Mouse (Mus musculus): Measurements from ENCODE around the gene Lrmda. TPM values are rescaled to one million over a fixed set of nuclear protein-coding genes. Genes with fewer than 3 reads are reported as not detected.
A peak's percentile ranks its signal among the peaks of the same experiment; 100 is the strongest.

The Lrmda gene
- polyA plus RNA-seq, 1 experiment from 2014 or later: 0.60 TPM

DNA sequence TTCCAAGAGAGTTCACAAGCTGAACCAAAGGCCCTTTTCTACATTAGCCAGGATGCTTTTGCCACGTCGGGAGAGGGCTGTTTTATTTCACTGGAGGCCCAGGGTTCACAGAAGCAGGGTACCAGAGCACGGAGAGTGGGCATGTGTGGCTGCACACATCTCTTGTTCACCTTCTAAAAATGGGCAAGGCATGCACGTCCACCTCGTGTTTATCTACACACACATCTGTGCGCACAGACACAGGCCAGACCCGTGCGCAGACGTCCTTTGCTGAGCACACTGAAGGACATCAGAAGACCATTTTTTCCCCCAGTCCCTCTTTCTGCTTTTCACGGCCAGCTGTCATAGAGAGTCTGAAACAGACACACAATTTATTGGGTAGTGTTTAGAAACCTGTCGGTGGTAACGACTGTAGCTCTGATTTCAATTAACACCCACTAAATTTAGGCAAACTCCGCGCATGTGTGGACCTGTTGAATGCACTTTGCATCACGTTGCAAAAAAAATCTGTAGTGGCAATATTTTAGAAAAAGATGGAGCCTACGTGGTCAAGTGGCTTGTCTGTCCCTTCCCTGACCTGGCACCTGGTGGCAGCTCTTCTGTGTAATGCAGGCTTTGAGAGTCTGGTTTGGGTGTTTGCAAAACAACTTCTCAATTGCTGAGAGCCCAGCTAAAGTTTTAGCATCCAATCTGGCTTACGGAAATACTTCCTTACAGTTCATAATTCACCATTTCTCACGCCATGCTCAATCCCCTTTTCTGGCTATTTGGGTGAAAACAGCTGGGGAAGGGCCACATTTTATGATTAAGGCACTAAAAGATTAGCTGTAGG, 28.8 kb downstream of the Lrmda start:
- ATAC-seq (ENCODE audit: extremely low read depth, insufficient number of reproducible peaks, low FRiP score, low TSS enrichment): no peak
- Histone ChIP-seq H3K4me2 (no peak overlapping the region), H3K4me3 (no peak overlapping the region), H3K9me3 (no peaks in the 10 kb centered on the region), H3K27me3 (replicated peaks) (peaks cover 8% of the 10 kb centered on the region; the same call in 1 of the 2 replicates), H3K27ac (replicated peaks) (no peak overlapping the region), H3K9ac (no peak overlapping the region), H3K4me1 (peaks cover 48% of the 10 kb centered on the region), H3K36me3 (no peaks in the 10 kb centered on the region)
- WGBS: 45% methylated on average over 18 of the region's 18 CpGs

DNA sequence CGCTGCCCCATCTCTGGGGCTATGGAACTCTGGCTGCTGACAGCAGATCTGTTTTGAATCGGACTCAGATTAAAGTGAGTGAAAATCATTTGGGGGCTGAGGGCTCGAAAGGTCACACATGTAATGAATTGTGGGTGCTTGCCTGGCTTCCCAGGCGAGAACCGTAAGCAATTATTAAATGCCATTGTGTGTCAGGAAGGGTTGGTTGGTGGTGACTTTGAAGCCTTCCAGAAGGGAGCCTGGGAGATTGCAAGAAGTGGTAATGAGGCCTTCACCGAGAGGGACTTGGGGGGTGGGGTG, 29.3 kb downstream of the Lrmda start:
- no peak for ATAC-seq (ENCODE audit: extremely low read depth, insufficient number of reproducible peaks, low FRiP score, low TSS enrichment)
- Histone ChIP-seq H3K36me3 (no peaks in the 10 kb centered on the region), H3K4me1 (peaks cover 48% of the 10 kb centered on the region), H3K4me3 (no peak overlapping the region), H3K9ac (no peak overlapping the region), H3K27ac (replicated peaks) (no peak overlapping the region), H3K9me3 (no peaks in the 10 kb centered on the region), H3K27me3 (replicated peaks) (peaks cover 12% of the 10 kb centered on the region), H3K4me2 (no peak overlapping the region; the same call in 1 of the 2 replicates)
- 46% methylated on average over 6 of the region's 6 CpGs for WGBS

DNA sequence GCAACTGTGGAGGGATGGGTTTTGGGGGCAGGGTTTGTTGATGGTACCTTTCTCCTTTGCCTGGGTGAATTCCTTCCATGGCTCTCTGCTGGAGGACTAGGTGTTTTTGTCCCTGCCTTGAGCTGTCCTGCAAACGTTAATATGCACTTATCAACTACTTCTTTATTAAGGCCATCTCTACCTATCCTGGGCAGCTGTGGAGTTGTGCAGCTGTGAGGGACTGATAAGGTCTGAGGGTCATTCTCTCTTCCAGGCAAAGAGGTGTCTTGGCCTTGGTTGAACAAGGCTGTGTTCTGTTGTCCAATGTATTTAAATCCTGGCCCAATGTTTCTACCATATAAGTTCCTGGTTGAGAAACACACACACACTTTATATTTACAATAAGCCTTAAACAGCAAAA, 29.8 kb downstream of the Lrmda start:
- H3K4me3 ChIP-seq: no peak overlapping the region
- H3K27me3 ChIP-seq (replicated peaks): peaks cover 16% of the 10 kb centered on the region
- no peaks in the 10 kb centered on the region for H3K36me3 ChIP-seq
- H3K9me3 ChIP-seq: no peaks in the 10 kb centered on the region
- H3K9ac ChIP-seq: no peak overlapping the region
- WGBS: 17% methylated on average over 1 of the region's 1 CpGs
- H3K27ac ChIP-seq (replicated peaks): no peak overlapping the region
- no peak for ATAC-seq (ENCODE audit: extremely low read depth, insufficient number of reproducible peaks, low FRiP score, low TSS enrichment)
- no peak overlapping the region; the same call in 1 of the 2 replicates for H3K4me2 ChIP-seq
- H3K4me1 ChIP-seq: peaks cover 48% of the 10 kb centered on the region

DNA sequence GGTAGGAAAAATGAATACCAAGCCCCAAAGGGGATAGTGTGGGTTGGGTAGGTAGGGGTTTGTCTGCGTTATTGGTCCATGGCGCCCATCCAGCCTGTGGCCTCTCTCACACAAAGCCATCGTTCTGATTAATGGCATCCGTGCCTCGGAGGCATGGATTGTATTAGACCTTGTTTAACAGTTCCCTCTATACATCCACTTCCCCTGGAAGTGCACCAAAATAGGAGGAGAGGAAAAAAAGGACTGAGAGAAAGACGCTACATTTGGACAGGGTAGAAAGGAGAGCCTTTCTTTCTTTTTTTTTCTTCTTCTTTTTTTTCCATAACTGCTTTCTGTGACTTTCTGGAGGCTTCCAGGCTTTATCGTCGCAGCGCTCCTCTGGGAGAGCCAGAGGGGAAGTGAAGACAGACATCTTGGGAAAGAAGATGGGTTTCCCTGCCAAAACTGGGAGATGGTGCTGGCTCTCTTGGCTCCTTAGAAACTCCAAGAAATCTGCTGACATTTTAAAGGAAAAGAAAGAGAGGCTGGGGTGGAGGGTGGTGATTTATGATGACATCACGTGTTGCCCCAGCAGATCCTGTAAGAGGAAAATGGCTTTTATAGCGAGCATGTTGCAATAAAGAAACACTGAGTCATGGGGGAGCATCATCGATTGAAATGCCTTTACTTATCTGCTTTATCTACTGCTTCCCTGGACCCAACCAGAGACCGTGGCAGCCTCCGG, 32.6 kb downstream of the Lrmda start:
- no peak overlapping the region for H3K27ac ChIP-seq (replicated peaks)
- WGBS: 62% methylated on average over 14 of the region's 14 CpGs
- H3K4me3 ChIP-seq: no peak overlapping the region
- no peak overlapping the region for H3K9ac ChIP-seq
- H3K4me1 ChIP-seq: peaks cover 53% of the 10 kb centered on the region
- H3K27me3 ChIP-seq (replicated peaks): peaks cover 36% of the 10 kb centered on the region
- H3K4me2 ChIP-seq: peak overlapping the region; percentile 9; the same call in 1 of the 2 replicates
- no peaks in the 10 kb centered on the region for H3K9me3 ChIP-seq
- H3K36me3 ChIP-seq: no peaks in the 10 kb centered on the region
- ATAC-seq (ENCODE audit: extremely low read depth, insufficient number of reproducible peaks, low FRiP score, low TSS enrichment): no peak

DNA sequence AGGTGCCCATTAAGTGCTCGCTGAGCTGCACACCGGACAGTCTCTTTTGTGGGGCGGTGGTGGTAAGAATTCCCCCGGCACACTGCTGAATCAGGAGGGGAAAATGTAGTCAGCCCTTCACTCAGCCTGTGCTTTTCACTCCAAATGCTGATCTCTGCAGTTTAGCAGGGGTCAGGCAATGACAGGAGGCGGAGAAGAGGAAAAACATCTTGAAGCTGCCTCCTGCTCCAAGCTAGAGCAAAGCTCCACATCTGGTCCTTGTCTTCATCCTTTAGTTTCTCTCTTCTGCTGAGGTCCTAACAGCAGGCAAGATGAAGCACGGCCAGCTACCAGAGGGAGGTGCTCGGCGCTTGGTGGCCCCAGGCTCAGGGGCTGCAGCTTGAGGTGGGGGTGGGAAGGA, 36.1 kb downstream of the Lrmda start:
- Histone ChIP-seq H3K27ac (replicated peaks) (no peak overlapping the region), H3K9ac (no peak overlapping the region), H3K4me2 (no peak overlapping the region), H3K36me3 (no peaks in the 10 kb centered on the region), H3K27me3 (replicated peaks) (peaks cover 56% of the 10 kb centered on the region), H3K4me3 (no peak overlapping the region), H3K9me3 (no peaks in the 10 kb centered on the region), H3K4me1 (peaks cover 30% of the 10 kb centered on the region)
- no peak for ATAC-seq (ENCODE audit: extremely low read depth, insufficient number of reproducible peaks, low FRiP score, low TSS enrichment)
- 51% methylated on average over 8 of the region's 8 CpGs for WGBS

DNA sequence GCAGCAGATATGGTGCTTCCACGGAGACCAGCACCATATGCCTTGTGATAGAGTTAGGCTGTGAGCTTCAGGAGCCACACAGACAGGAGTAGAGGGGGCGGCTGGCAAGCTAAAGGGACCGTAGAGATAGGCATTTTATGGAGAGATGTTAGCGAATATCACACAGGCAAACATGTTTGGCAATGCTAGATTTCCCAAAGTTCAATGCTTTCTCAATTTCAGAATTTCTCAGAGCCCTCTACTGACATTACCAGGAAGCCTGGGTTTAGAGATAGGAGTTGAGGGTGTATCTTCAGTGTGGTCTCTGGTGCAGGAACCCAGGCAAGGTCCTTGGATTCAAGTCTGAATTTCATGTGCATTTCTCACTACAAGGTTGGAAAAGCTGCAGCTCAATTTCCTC, 36.7 kb downstream of the Lrmda start:
- H3K4me3 ChIP-seq: no peak overlapping the region
- no peak for ATAC-seq (ENCODE audit: extremely low read depth, insufficient number of reproducible peaks, low FRiP score, low TSS enrichment)
- 61% methylated on average over 4 of the region's 4 CpGs for WGBS
- no peak overlapping the region for H3K4me2 ChIP-seq
- peaks cover 59% of the 10 kb centered on the region for H3K27me3 ChIP-seq (replicated peaks)
- H3K9ac ChIP-seq: no peak overlapping the region
- H3K36me3 ChIP-seq: no peaks in the 10 kb centered on the region
- no peak overlapping the region for H3K27ac ChIP-seq (replicated peaks)
- no peaks in the 10 kb centered on the region for H3K9me3 ChIP-seq
- H3K4me1 ChIP-seq: peaks cover 29% of the 10 kb centered on the region

DNA sequence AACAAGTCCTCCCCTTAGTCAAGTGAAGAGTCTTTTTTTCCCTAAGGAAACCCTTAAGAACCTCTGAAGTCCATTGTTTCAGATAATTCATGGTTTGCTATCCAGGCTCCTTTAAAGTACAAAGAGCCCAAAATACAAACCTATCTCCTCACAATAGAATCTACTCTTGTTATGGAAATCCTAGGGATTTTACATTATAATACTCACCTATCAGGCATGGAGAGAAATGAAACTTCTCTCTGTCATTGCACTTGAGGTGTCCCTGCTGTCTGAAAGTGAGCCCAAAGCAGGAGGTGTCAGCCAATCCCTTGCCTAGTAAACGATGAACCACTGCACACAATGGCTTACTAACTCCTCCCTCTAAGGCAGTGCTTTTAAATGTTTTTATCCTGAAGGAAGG, 39.2 kb downstream of the Lrmda start:
- H3K27ac ChIP-seq (replicated peaks): no peak overlapping the region
- H3K4me1 ChIP-seq: peaks cover 15% of the 10 kb centered on the region
- no peak overlapping the region for H3K4me3 ChIP-seq
- WGBS: 49% methylated on average over 1 of the region's 1 CpGs
- H3K4me2 ChIP-seq: no peak overlapping the region
- no peaks in the 10 kb centered on the region for H3K36me3 ChIP-seq
- H3K9ac ChIP-seq: no peak overlapping the region
- no peak for ATAC-seq (ENCODE audit: extremely low read depth, insufficient number of reproducible peaks, low FRiP score, low TSS enrichment)
- no peaks in the 10 kb centered on the region for H3K9me3 ChIP-seq
- H3K27me3 ChIP-seq (replicated peaks): peaks cover 73% of the 10 kb centered on the region

DNA sequence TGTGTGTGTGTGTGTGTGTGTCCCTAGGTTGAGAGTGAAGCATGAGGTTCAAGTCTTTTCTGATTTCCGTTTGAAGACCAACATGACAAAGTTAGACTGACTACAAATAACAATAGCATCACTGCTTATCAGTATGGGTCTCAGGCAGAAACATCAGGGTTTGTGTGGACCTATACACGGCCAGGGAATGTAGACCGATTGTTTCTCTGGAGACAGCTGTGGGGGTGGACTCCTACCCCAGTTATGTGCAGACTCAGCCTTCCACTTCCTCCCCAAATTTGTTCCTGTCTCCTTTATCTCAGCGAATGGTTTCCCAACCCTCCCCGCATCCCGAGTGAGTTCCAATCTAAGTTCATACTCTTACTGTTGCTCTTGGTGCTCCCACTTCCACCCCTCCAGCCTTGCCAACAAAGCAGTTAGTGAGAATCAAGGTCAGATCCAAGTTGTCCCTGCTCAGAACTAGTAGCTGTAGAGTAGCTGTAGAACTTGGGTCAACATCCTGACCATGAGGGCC, 39.9 kb downstream of the Lrmda start:
- H3K9me3 ChIP-seq: no peaks in the 10 kb centered on the region
- H3K27me3 ChIP-seq (replicated peaks): peaks cover 68% of the 10 kb centered on the region
- H3K9ac ChIP-seq: no peak overlapping the region
- H3K4me3 ChIP-seq: no peak overlapping the region
- no peak overlapping the region for H3K4me2 ChIP-seq
- no peaks in the 10 kb centered on the region for H3K36me3 ChIP-seq
- WGBS: 48% methylated on average over 6 of the region's 6 CpGs
- H3K27ac ChIP-seq (replicated peaks): no peak overlapping the region
- no peak for ATAC-seq (ENCODE audit: extremely low read depth, insufficient number of reproducible peaks, low FRiP score, low TSS enrichment)
- H3K4me1 ChIP-seq: peaks cover 15% of the 10 kb centered on the region

DNA sequence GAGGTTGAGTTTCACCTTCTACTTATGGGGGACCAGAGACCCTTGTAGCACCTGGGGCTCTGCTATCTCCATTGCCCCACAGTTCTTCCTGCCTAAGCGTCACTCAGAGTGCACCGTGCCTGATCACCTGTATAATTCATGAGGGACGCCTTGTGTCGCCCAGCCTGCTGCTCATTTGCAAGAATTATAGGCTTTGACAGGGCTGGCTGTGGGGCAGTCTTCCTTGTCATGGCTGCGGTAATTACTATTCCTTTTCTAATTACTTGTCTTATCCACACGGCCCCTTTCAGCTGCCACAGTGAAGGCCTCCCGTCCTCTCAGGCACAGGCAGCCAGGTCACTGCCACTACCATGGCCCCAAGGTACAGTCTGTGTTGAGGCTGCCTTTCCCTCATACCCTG, 41.3 kb downstream of the Lrmda start:
- Histone ChIP-seq H3K36me3 (no peaks in the 10 kb centered on the region), H3K4me1 (peaks cover 4% of the 10 kb centered on the region), H3K4me3 (no peak overlapping the region), H3K27me3 (replicated peaks) (peaks cover 62% of the 10 kb centered on the region), H3K4me2 (no peak overlapping the region), H3K27ac (replicated peaks) (no peak overlapping the region), H3K9me3 (no peaks in the 10 kb centered on the region), H3K9ac (no peak overlapping the region)
- ATAC-seq (ENCODE audit: extremely low read depth, insufficient number of reproducible peaks, low FRiP score, low TSS enrichment): no peak
- WGBS: 80% methylated on average over 7 of the region's 7 CpGs

DNA sequence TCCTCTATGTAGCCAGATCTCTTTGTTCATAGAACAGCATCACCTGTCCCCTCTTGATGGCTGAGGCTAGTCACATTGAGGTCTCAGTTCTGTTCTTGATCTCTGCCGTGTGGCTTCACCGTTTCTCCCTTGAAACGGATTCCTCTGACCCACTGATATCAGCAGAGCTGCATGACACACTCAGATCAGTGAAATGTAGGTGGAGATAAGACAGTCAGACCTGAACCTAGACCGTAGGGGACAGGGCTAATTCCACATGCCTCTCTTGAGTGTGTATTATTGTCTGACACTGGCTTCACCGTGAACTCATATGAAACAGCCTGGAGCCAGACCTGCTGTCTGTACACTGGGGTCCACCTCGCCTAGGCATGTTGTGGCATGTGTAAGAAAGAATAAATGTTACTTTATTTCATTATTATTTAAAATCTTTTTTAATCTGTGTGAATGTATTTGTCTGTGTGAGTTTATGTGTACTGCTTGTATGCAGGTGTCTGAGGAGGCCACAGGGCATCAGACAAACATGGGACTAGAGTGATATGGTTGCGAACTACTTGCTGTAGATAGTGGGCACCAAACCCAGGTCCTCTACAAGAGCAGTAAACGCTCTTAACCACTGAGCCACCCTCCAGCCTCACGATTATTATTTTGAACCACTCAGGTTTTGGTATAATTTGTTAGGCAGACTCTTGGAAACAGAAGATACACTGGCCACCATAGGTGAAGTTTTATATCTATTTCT, 42.8 kb downstream of the Lrmda start:
- ATAC-seq (ENCODE audit: extremely low read depth, insufficient number of reproducible peaks, low FRiP score, low TSS enrichment): no peak
- WGBS: 54% methylated on average over 9 of the region's 9 CpGs
- Histone ChIP-seq H3K4me2 (no peak overlapping the region), H3K36me3 (no peaks in the 10 kb centered on the region), H3K27ac (replicated peaks) (no peak overlapping the region), H3K9ac (no peak overlapping the region), H3K4me1 (no peaks in the 10 kb centered on the region), H3K4me3 (no peak overlapping the region), H3K9me3 (no peaks in the 10 kb centered on the region), H3K27me3 (replicated peaks) (peaks cover 57% of the 10 kb centered on the region)

DNA sequence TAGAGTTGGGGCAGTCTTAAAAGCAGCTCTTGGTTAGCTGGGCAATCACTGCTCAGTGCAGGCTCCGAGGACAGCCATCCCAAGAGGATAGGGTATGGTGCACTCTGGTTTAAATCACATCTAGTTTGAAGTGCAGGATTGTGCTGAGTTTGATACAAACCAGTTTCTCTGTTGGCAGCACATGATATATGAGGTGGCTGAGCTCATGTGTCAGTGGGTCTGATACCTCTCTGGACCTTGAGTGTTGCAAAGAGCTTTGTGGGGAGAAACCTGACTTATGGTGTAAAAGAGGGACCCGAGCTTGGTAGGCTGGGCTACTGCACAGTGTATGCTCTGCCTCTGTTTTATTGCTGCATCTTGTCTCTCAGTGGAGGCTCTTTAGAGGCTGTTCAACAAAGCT, 49.7 kb downstream of the Lrmda start:
- Histone ChIP-seq H3K9ac (no peak overlapping the region), H3K36me3 (no peaks in the 10 kb centered on the region), H3K4me1 (peaks cover 10% of the 10 kb centered on the region), H3K9me3 (no peaks in the 10 kb centered on the region), H3K4me3 (no peak overlapping the region), H3K27me3 (replicated peaks) (peaks cover 37% of the 10 kb centered on the region), H3K4me2 (no peak overlapping the region), H3K27ac (replicated peaks) (no peak overlapping the region)
- 20% methylated on average over 2 of the region's 2 CpGs for WGBS
- ATAC-seq (ENCODE audit: extremely low read depth, insufficient number of reproducible peaks, low FRiP score, low TSS enrichment): no peak
